Mouse (Mus musculus) brain, embryonic 18.5 days (tissue): ENCODE results near the gene Rbm6.

Experiments used
- DNase-seq: peaks from one replicate; pipeline ENCODE4 v3.0.0-alpha.2; 2012; ENCODE audit warnings: low read depth, low spot score

The Rbm6 gene

DNA sequence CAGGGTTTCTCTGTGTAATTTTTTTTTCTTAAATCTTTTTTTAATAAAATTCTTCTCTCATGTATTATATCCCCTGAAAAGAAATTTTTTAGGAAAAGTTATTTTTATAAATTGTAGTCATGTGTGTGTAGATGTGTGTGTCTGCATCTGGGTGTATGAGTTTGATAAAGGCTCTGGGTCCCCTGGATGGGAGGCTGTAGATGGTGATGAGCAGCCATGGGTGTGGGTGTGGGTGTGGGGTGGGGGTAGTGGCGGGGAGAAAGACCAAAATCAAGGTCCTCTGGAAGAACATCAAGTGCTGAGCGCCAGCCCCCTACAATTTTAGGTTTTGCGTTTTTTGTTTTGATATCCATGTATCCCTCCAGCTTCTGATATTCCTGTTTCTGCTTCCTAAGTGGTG, 125.0 kb downstream of the Rbm6 start:
- DNase-seq: no peak

DNA sequence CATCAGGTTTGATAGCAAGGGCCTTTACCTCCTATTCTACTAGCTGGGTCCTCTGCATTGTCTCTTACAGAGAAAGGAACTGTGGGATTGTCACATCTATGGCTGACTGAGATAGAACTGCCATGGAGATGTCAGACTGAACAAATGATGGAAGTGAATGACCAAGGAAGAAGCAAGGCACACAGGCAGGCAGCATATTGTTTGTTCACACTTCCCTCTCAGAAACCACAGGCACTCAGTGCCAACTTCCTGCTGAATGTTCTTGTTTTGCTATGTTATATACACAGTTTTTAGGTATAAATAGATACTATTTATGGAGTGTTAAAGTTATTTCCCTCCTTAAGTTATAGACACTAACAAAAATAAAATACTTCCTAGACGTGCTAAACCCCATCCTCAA, 125.7 kb downstream of the Rbm6 start:
- DNase-seq: no peak

DNA sequence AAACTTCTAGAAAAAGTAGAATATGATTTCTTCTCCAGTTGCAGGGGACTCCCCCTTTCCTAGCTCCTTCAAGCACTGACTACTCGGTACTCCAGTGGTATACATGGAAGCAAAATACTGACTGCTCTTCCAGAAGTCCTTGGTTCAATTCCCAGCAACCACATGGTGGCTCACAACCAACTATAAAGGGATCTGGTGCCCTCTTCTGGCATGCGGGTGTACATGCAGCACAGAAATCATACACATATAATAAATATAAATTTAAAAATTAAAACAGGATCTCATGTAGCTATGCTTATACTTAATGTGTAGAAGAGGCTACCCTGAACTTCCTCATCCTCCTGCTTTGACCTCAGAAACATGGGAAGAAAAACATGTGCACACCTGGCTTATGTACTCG, 126.4 kb downstream of the Rbm6 start:
- DNase-seq: no peak

DNA sequence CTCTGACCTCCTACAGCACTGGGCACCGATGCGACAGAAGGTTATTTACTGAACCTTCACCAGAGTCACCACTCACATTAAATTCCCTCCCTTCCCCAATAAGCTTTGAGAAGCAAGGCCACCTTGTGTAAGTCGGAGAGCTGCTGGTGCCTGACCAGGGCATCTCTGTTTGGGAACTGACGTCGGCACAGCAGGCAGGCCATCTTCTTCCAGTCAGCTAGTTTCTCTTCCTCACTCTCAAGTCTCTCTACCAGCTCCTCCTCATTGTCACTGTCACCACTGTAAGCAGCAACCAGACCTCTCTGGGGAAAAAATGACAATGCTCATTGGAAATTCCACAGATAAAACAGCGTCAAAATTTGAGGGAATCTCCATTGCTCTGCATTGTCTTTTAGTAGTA, 129.0 kb downstream of the Rbm6 start:
- DNase-seq: no peak

DNA sequence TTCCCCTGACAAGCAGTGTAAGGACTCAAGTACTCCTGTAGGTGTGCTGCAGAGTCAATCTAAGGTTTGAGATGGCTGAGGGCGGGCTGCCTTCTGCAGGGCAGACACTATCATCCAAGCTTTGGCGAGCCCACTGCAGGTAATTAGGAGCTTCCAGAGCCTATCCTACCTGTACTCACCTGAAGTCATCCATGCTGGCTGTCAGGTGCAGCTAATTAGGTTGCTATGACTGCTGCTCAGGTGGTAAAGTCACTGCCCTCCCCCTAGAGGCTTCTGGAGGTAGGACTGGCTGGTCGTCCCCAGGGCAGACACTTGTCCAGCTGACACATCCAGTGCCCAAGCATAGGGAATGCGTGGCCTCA, 134.2 kb downstream of the Rbm6 start:
- DNase-seq: no peak

DNA sequence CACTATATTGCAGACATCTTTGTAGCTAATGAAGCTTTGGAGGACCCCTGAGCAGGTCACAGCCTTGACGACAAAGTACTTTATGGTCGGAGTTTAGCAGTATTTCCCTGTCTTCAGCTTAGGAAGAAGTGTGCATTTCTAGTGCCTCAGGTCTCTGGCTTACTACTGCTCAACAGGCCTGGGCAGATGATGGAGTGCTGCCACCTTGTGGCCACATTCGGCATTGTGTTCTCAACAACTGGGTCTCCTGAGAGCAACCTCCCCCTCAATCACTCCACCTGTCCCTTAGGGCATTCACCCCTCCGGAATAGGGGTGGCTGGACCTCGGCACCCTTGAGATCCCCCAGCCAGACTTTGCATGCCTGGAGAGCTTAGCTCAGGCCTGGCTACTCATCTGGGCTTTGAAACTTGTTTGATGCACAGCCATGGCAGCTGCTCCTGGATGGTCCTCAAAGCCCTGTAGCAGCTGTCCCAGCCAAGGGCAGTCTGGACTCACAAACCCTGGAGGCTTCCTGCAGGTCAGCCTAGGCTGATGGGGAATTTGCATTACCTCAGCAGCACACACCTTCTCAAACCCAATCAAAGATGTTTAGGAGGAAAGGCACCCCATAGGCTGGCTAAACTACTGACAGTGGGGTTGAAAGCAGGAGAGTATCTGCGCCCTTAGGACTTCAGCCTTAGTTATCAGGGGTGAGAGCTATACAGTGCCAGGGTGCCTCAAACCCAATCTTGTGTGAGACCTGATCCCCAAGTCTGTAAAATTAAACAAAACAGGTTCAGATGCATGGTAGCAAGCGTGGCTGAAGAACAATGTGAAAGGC, 134.8 kb downstream of the Rbm6 start:
- no peak for DNase-seq

DNA sequence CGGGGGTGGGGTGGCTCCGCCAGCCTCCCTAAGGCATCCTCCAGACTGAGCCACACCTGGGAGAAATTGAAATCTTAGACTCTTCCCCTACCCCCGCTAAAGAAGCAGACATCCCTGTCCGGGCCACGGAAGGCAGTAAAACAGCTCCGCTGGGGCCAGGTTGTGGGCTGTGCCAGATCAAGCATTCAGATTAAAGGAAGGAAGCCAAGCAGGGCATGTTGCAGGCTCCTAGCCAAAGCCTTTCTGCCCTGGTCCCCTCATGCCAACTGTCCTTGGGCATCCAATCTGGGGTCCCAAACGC, 136.9 kb downstream of the Rbm6 start:
- DNase-seq: no peak

DNA sequence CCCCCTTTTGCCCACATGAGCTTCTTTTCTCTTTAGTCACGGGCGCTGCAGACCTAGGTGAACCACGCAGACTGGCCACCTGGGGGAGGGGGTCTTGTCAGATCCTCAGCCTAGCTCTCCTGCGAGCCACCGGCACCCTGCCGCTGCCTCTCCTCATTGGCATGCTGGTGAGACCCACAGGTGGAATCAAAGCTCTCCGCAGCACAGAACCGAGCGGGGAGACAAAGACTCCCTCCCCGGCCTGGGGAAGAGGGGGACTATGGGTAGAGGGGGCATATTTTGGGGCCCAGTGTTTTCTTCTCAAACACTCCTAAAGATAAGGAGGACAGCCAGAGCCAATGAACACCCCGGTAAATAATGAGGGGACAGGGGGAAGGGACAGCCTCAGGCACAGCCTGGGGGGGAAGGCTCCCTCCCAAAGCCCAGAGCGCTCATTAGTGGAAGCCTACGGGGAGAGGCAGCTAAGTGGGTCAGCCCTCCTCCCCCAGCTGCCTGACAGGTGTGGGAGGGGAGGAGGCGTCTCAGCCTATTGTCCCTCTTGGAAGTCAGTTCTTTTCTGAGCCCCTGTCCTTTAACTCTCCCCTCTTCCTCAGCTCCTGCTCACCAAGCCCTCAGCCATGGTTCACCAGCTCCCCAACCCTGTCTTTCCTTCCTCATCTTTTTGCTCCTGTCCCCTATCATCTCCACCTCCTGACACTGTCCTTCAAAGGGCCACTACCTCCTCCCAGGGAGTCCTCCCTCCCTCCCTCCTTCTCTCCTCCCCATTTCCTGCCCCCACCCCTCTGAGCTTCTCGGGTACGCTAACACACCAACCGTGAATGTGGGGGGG, 137.5 kb downstream of the Rbm6 start:
- no peak for DNase-seq

DNA sequence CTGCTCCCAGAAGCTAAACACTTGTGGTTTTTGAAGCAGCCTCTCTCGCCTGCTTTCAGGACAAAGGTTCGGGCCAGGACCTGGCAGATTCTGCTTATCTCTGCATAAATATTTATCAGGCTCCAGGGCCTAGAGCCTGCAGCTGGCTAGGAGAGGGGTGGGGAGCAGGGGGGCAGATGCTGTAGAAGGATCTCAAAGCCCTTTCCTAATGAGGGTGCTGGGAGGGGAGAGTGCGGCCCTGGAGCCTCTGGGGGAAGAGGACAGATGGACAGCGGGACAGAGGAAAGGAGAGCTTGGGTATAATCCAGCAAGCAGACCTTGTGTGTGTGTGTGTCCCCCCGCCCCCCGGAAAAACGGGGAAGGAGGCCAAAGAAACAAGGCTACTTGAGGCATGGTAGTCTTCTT, 138.5 kb downstream of the Rbm6 start:
- no peak for DNase-seq

DNA sequence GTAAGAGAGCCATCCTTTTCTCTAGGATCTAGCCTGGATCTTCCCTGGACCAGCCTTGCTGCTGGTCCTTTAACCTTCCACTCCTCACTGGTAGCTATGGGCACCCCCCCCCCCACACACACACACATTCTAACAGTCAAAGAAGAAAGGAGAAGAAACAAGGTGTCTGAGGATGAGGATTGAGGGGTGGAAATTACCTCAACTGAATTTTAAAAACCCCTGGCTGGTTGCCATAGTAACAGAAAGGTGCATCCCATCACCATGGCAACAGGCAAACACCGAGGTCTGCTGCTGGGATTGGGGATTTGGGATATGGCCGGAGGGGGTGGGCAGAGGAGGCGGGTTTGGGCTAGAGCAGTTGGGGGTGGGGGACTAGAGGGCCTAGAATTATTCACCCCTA, 143.3 kb downstream of the Rbm6 start:
- no peak for DNase-seq

DNA sequence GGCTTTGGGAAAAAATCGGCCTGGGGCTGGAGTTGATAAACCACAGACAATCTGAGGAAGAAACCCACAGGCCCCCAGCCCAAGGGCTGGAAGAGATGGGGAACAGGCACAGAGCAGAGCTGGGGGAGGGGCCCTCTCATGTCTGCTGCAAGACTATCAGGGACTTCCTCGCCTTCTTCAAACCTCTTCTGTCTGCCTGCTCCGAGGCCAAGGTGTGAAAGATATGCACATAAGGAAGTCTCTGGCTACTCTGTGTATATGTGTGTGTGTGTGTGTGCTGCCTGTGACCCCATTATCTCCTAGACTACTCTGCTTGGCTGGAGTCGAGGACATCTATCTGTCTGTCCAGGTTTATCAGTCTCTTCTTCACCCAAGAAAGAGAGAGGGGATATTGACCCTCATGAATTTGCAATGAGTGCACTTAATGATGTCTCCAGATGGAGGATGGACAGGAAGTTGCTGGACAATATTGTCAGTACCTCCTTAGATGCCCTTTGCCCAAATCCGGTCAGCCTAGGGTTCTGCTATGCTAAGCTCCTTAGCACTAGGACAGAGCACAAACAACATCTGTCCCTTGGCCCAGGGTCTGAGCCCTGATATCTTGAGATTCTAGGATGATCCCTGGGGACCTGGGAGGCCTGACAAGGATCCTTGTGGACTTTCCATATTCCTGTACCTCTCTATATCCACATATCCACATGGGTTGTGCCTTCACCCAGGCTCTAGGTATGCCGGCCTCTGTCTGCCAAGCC, 143.9 kb downstream of the Rbm6 start:
- no peak for DNase-seq

DNA sequence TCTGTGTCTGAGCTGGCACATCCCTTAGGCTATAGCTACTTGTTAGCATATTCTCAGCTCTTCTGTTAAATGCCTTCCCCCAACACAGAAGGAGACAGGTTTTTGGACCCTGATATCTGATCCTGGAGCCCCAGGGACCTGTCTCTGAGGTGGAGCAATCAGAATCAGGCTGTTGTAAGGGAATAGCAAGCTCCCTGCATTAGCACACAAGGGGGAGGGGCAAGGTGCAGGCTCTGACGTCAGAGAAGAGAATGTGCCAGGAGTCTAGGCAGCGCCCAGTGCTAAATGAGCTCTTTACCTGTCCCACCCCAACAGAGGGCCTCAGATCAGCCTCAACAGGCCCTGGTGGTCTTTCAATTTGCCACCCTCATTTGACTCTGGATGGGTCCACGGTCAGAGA, 146.0 kb downstream of the Rbm6 start:
- no peak for DNase-seq

DNA sequence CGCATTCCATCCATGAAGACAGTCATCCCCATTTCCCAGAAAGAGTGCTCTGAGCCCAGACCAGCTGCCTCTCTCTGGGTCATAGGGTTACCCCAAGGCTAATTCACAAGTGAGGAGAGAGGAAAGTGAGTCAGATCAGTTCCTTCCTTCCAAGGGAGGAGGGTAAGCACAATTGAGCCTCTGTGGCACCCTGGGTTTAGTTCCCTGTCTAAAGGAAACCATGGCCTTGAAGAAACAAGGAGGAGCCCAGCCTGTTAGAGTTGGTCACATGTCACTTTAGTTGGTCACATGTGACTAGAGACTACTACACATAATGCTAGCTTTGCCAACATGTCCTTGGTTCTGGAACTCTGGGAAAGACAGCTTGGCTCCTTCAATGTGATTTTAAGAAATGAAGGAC, 148.2 kb downstream of the Rbm6 start:
- no peak for DNase-seq

DNA sequence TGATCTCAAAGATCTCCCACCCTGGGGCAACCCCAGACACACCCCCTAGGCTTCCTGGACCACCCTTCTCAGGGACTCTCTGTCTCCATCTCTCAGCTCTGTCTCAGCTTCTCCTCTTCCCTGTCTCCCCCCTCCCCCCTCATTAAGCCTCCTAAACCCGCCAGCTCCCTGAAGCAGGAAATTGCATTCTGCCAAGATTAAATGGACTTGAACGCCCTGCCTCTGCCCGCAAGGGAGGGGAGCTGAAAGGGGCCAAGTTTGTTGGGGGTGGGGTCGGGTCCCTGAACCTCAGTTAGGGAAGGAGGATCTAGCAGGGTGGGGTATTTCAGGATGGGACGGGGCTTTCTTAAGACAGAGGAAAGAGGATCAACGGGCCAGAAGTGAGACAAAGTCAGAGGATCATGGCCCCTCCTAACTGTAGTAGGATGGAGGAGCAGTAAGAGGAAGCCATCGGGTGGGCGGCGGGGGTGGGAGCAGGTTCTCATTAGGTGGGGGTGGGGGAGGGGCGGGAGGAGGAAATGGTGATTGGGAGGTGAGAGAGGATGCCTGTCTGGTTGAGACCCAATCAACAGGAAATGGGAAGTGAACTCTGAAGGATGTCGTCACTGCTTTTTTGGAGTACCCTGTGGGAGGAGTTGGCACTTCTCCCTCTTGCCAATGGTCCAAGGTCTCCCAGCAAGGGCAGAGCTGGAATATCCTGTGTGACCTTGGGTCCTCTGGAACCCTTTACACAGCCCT, 149.1 kb downstream of the Rbm6 start:
- no peak for DNase-seq
